Mouse (Mus musculus) erythroblast, embryonic 14.5 days (primary cell): Measurements from ENCODE around the gene Olfr1301. TPM values are rescaled to one million over a fixed set of nuclear protein-coding genes. Genes with fewer than 3 reads are reported as not detected.

ENCODE experiments used
- H3K27me3 ChIP-seq: 2 replicates; pipeline ENCODE4 v1.6.1; 2012; ENCODE audit warnings: inconsistent platforms; ENCODE audit not compliant: control insufficient read depth
- H3K36me3 ChIP-seq: 2 replicates; pipeline ENCODE4 v1.6.1; 2012; ENCODE audit warnings: mild to moderate bottlenecking, inconsistent platforms; ENCODE audit not compliant: control insufficient read depth
- H3K4me1 ChIP-seq: 2 replicates; pipeline ENCODE4 v1.6.1; 2012; ENCODE audit warnings: inconsistent platforms; ENCODE audit not compliant: control insufficient read depth
- H3K4me3 ChIP-seq: replicated peaks from 2 replicates; pipeline ENCODE3; 2012; ENCODE audit warnings: moderate library complexity, mild to moderate bottlenecking, inconsistent platforms
- H3K9me3 ChIP-seq: 2 replicates; pipeline ENCODE4 v1.6.1; 2012; ENCODE audit warnings: low read length, inconsistent platforms, mixed read lengths; ENCODE audit not compliant: control insufficient read depth
- GATA1 ChIP-seq: IDR thresholded peaks from 2 replicates; pipeline ENCODE4 v1.6.1; 2012; ENCODE audit warnings: low read length, inconsistent platforms, mixed read lengths
- TAL1 ChIP-seq: IDR thresholded peaks from 3 replicates; pipeline ENCODE4 v1.6.1; 2012; ENCODE audit warnings: low read length, inconsistent platforms, mixed read lengths
- polyA plus RNA-seq: library from polyadenylated mRNA; stranded (reverse); fragments of >175 nt; gene quantifications from 2 replicates; pipeline ENCODE4 v1.2.3, GENCODE M21; 2012

Olfr1301 gene
- not detected in 2 replicates for polyA plus RNA-seq

GRCm38 (mm10) chr2:111750706-111751105, at the start of gene Olfr1301:
Gene Olfr1301, plus strand, starts transcription at chr2:111751006.
- TF ChIP-seq GATA1, result no peak
- no peak for TF ChIP-seq TAL1
- Histone ChIP-seq H3K27me3 (no peaks in the 10 kb centered on the region), H3K4me3 (no peak within 1 kb of the TSS), H3K4me1 (no peaks in the 10 kb centered on the region), H3K9me3 (peaks cover 6% of the 10 kb centered on the region), H3K36me3 (no peaks in the 10 kb centered on the region)

GRCm38 (mm10) chr2:111726739-111727138, 24.1 kb upstream of the Olfr1301 start:
- H3K27me3 ChIP-seq, result no peaks in the 10 kb centered on the region
- no peaks in the 10 kb centered on the region for H3K36me3 ChIP-seq
- H3K4me3 ChIP-seq, result no peak overlapping the region
- H3K4me1 ChIP-seq, result no peaks in the 10 kb centered on the region
- TF ChIP-seq TAL1, result no peak
- TF ChIP-seq GATA1, result no peak
- H3K9me3 ChIP-seq, result peaks cover 6% of the 10 kb centered on the region

- no peak for TF ChIP-seq TAL1
- no peak for TF ChIP-seq GATA1
- H3K9me3 ChIP-seq, result peaks cover 10% of the 10 kb centered on the region
- H3K4me3 ChIP-seq, result no peak within 1 kb of the TSS
- H3K27me3 ChIP-seq, result no peaks in the 10 kb centered on the region
- H3K4me1 ChIP-seq, result no peaks in the 10 kb centered on the region
- no peaks in the 10 kb centered on the region for H3K36me3 ChIP-seq
These were observed 26.3 kb downstream of the Olfr1301 start, which contains the start of gene Olfr1302 for GRCm38 (mm10) chr2:111777129-111777528. Gene Olfr1302, plus strand, starts transcription at chr2:111777429.

Other genes starting within 250 kb of the Olfr1301 start
- not detected in 2 replicates for gene Olfr1293-ps, start 225.8 kb upstream of the Olfr1301 start, polyA plus RNA-seq
- not detected in 2 replicates for gene Olfr1294, start 210.7 kb upstream of the Olfr1301 start, polyA plus RNA-seq
- not detected in 2 replicates for gene Olfr1295, start 181.3 kb upstream of the Olfr1301 start, polyA plus RNA-seq
- gene Olfr1297, start 124.5 kb upstream of the Olfr1301 start, polyA plus RNA-seq, result 0.01 TPM in 1 of 2 replicates, not detected in the other
- not detected in 2 replicates for gene Olfr1298, start 101.8 kb upstream of the Olfr1301 start, polyA plus RNA-seq
- not detected in 2 replicates for gene Olfr1299, start 89.6 kb upstream of the Olfr1301 start, polyA plus RNA-seq
- gene Olfr1302, start 26.4 kb downstream of the Olfr1301 start, polyA plus RNA-seq, result not detected in 2 replicates
- not detected in 2 replicates for gene Olfr1303, start 69.3 kb downstream of the Olfr1301 start, polyA plus RNA-seq
- gene Olfr1305, start 126.1 kb downstream of the Olfr1301 start, polyA plus RNA-seq, result not detected in 2 replicates
- gene Olfr1306, start 165.3 kb downstream of the Olfr1301 start, polyA plus RNA-seq, result not detected in 2 replicates
- gene Olfr1307, start 198.4 kb downstream of the Olfr1301 start, polyA plus RNA-seq, result not detected in 2 replicates
- gene Olfr1308, start 213.9 kb downstream of the Olfr1301 start, polyA plus RNA-seq, result not detected in 2 replicates
- gene Olfr1309, start 239.3 kb downstream of the Olfr1301 start, polyA plus RNA-seq, result not detected in 2 replicates